Mouse (Mus musculus) limb, embryonic 15.5 days (tissue): Measurements from ENCODE around the gene Erbb4. TPM values are rescaled to one million over a fixed set of nuclear protein-coding genes. Genes with fewer than 3 reads are reported as not detected.

Source experiments
- ATAC-seq: fragments of 200-750 bp; cut with Nextera tagmentation; 2 replicates; pipeline ENCODE4 v1.8.0; 2017; ENCODE audit warnings: low read depth, moderate TSS enrichment; ENCODE audit not compliant: insufficient number of reproducible peaks, low FRiP score, low TSS enrichment
- H3K27ac ChIP-seq: fragments of 300-500 bp; sonication (generic); 2 replicates; pipeline ENCODE4 v1.5.1; 2015; ENCODE audit warnings: moderate library complexity, mild to moderate bottlenecking, inconsistent platforms
- H3K27me3 ChIP-seq: fragments of 300-500 bp; sonication (generic); 2 replicates; pipeline ENCODE4 v1.6.1; 2015; ENCODE audit warnings: inconsistent platforms
- H3K36me3 ChIP-seq: fragments of 300-500 bp; sonication (generic); 2 replicates; pipeline ENCODE4 v1.6.1; 2015; ENCODE audit warnings: inconsistent platforms
- H3K4me1 ChIP-seq: fragments of 300-500 bp; sonication (generic); 2 replicates; pipeline ENCODE4 v1.6.1; 2015; ENCODE audit warnings: inconsistent platforms
- H3K4me2 ChIP-seq: fragments of 300-500 bp; sonication (generic); 2 replicates; pipeline ENCODE4 v1.6.1; 2015; ENCODE audit warnings: mild to moderate bottlenecking, inconsistent platforms
- H3K4me3 ChIP-seq: fragments of 300-500 bp; sonication (generic); 2 replicates; pipeline ENCODE4 v1.5.1; 2015; ENCODE audit warnings: mild to moderate bottlenecking, inconsistent platforms
- H3K9ac ChIP-seq: fragments of 300-500 bp; sonication (generic); 2 replicates; pipeline ENCODE4 v1.6.1; 2015; ENCODE audit warnings: inconsistent platforms
- H3K9me3 ChIP-seq: fragments of 300-500 bp; sonication (generic); 2 replicates; pipeline ENCODE4 v1.6.1; 2016; ENCODE audit warnings: inconsistent platforms
- whole genome bisulfite sequencing: fragments of 180-500 bp; shearing (Covaris S2); methylation state at CpG from one replicate; pipeline ENCODE4 v1.1.7; 2015; 5-methylcytosine and 5-hydroxymethylcytosine counted together
- polyA plus RNA-seq: library from polyadenylated mRNA; unstranded; fragments of >200 nt; fragmentation: Nextera tagmentation; extraction: Ambion mirVana; gene quantifications from 2 replicates; pipeline ENCODE4 v1.2.1, GENCODE M21; 2015

Gene Erbb4
- polyA plus RNA-seq, 1 experiment from 2014 or later: 1.6 TPM

DNA sequence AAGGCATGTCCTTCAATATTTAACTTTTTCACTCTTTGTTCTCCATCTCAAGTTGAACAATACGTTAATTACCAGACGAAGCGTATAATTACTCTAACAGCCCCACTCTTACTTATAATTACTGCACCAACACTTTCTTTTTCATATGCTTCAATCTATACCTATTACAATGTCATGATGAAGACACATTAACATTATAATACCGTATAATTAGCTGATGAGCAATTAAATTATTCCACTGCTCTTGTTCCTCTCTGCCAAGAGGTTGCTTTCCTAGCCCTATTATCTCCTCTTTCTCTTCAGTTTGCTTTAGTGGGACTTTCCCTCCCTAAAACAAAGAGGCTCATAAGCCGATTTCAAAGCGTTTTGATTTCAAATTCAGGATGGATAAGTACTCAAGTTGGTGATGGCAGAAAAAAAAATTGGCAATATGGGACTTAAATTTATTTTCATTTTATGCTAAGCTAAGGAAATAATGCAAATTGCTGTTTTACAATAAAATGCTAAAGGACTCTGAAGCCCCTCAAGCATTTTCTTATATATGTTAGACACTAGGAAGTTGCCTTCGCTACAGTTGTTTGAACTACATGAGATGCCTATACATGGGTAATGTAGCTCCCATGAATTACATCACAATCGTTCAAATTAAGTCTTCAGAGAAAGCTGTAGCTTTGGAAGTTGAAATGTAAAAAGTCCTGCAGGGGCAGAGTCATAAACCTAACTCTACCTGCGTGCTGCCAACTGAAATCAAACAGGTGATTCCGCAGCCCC is 440.8 kb downstream of the Erbb4 start:
- ATAC-seq: no peak
- H3K27ac ChIP-seq: no peak overlapping the region
- no peak overlapping the region for H3K4me2 ChIP-seq
- H3K4me1 ChIP-seq: no peaks in the 10 kb centered on the region
- H3K36me3 ChIP-seq: no peaks in the 10 kb centered on the region
- no peaks in the 10 kb centered on the region for H3K9me3 ChIP-seq
- 79% methylated on average over 10 of the region's 10 CpGs for WGBS
- no peak overlapping the region for H3K9ac ChIP-seq
- H3K4me3 ChIP-seq: no peak overlapping the region
- no peaks in the 10 kb centered on the region for H3K27me3 ChIP-seq

DNA sequence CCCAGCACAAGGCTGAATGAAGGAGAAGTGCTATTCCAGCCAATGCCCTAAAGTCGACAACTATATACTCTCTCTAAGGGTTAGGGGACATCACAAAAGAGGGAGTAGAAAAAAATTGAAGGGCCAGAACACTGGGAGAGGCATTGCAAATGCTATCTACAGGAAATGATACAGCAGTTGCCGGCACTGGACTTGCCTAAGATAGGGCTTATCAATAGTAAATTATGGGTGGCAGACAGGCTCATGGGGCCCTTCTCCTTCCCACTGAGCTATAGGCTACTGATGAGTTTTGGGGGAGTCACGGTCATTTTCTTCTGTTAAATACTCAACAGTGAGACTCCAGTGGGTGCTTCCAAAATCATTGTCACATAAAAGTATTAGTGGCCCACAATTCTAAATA is 517.4 kb downstream of the Erbb4 start:
- Histone ChIP-seq H3K27ac (no peak overlapping the region), H3K4me2 (no peak overlapping the region), H3K9me3 (no peaks in the 10 kb centered on the region), H3K36me3 (no peaks in the 10 kb centered on the region), H3K27me3 (no peaks in the 10 kb centered on the region), H3K9ac (no peak overlapping the region), H3K4me3 (no peak overlapping the region), H3K4me1 (no peaks in the 10 kb centered on the region)
- no peak for ATAC-seq
- WGBS: 93% methylated on average over 3 of the region's 3 CpGs

DNA sequence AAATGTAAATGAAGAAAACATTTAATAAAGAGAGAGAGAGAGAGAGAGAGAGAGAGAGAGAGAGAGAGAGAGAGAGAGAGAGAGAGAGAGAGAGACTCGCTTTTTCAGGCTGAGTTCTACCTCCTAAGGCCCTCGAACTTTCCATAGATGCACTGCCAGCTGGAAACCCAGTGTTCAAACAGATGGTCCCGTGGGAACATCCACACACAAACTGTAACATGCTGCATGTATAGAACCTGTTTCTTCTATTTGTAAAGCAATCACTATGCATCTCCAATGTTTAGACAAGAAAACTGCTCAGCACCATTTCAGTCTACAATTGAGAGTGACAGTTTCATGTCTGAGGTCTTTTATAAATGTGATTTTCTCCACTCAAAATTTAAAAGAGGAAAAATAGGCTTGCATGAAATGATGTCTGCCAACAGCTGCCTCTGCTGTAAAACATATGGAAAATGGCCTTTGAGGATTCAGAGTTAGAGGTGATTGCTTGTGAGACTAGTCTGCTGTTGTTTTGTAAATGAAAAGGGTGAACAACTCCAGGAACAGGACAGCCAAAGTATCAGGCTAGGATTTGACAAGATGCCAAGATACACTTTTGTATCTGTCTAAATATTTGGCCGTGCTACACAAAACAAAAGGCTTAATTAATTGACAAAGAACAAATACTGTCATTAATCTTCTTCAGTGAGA is 533.9 kb downstream of the Erbb4 start:
- no peak overlapping the region for H3K4me2 ChIP-seq
- H3K4me3 ChIP-seq: no peak overlapping the region
- WGBS: 71% methylated on average over 4 of the region's 4 CpGs
- ATAC-seq: no peak
- H3K27me3 ChIP-seq: no peaks in the 10 kb centered on the region
- H3K4me1 ChIP-seq: no peaks in the 10 kb centered on the region
- no peaks in the 10 kb centered on the region for H3K36me3 ChIP-seq
- no peaks in the 10 kb centered on the region for H3K9me3 ChIP-seq
- no peak overlapping the region for H3K9ac ChIP-seq
- no peak overlapping the region for H3K27ac ChIP-seq

DNA sequence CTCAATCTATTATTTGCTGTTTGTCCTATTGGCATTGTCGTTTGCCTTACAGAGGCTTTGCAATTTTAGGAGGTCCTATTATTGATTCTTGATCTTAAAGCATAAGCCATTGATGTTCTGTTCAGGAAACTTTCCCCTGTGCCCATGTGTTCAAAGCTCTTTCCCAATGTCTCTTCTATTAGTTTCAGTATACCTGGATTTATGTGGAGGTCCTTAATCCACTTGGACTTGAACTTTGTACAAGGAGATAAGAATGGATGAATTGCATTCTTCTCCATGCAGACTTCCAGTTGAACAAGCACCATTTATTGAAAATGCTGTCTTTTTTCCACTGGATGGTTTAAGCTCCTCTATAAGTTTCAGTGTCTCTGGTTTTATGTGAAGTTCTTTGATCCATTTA is 536.9 kb downstream of the Erbb4 start:
- Histone ChIP-seq H3K4me1 (no peaks in the 10 kb centered on the region), H3K4me3 (no peak overlapping the region), H3K36me3 (no peaks in the 10 kb centered on the region), H3K27me3 (no peaks in the 10 kb centered on the region), H3K9ac (no peak overlapping the region), H3K4me2 (no peak overlapping the region), H3K9me3 (no peaks in the 10 kb centered on the region), H3K27ac (no peak overlapping the region)
- no peak for ATAC-seq
- 65% methylated on average over 1 of the region's 1 CpGs for WGBS

DNA sequence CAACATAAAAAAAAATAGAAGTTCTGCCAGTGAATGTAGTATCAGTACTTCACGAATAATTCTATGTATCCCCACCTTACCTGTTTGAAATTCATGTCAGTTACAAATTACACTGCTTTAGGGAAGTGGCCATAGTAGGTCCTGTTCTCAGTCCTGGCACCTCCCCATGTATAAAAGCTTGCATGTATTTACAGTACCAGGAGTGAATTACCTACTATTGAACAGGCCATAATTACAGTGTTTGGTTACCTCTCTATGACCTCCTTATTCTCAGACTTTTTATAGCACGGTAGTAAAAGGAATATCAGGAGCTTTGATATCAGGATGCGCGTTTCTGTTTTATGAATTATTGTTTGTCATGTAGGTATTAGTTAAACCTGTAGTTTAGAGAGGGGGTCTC is 564.9 kb downstream of the Erbb4 start:
- Histone ChIP-seq H3K4me2 (no peak overlapping the region), H3K9ac (no peak overlapping the region), H3K36me3 (no peaks in the 10 kb centered on the region), H3K27ac (no peak overlapping the region), H3K4me1 (no peaks in the 10 kb centered on the region), H3K9me3 (no peaks in the 10 kb centered on the region), H3K27me3 (no peaks in the 10 kb centered on the region), H3K4me3 (no peak overlapping the region)
- 86% methylated on average over 4 of the region's 4 CpGs for WGBS
- ATAC-seq: no peak

DNA sequence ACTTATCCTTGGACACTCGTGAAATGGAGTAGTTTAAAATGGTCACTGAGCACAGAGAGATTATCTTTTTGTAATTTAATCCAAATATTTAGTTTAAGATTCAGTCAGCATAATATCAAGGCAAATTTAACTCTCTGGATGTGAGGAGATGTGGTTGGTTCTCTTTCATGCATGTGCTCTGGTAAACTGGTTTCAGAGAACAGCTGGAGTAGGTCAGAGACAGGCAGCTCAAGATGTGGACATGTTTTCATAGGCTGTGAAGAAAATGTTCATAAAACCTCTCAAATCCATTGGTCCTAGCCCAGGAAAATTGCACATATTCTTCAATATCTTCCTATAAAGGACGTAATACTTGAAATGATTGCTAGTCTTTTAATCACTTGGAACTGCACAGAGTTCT is 590.0 kb downstream of the Erbb4 start:
- Histone ChIP-seq H3K9me3 (no peaks in the 10 kb centered on the region), H3K27ac (no peak overlapping the region), H3K27me3 (no peaks in the 10 kb centered on the region), H3K4me2 (no peak overlapping the region), H3K4me3 (no peak overlapping the region), H3K4me1 (no peaks in the 10 kb centered on the region), H3K36me3 (no peaks in the 10 kb centered on the region), H3K9ac (no peak overlapping the region)
- WGBS: 57% methylated on average over 2 of the region's 2 CpGs
- ATAC-seq: no peak

DNA sequence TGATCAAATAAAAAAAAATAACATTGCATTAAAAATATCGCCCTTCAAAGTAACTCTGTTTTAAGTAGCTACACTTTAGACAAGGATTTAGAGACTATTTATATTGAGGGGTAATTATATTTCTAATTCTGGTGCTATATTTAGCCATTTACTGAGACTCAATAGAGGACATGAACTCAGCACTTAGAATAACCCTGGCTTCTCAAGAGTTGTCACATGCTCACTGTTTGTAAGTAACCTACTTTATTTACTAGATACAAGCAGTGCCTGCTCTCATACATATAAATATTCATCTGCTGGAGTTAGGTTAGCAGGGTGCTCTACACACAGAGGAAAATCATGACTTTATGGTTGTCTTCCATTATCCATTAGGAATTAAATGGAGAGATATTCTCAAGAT is 604.0 kb downstream of the Erbb4 start:
- Histone ChIP-seq H3K9me3 (no peaks in the 10 kb centered on the region), H3K4me3 (no peak overlapping the region), H3K4me1 (no peaks in the 10 kb centered on the region), H3K4me2 (no peak overlapping the region), H3K27ac (no peak overlapping the region), H3K27me3 (no peaks in the 10 kb centered on the region), H3K36me3 (no peaks in the 10 kb centered on the region), H3K9ac (no peak overlapping the region)
- no peak for ATAC-seq
- 83% methylated on average over 1 of the region's 1 CpGs for WGBS

DNA sequence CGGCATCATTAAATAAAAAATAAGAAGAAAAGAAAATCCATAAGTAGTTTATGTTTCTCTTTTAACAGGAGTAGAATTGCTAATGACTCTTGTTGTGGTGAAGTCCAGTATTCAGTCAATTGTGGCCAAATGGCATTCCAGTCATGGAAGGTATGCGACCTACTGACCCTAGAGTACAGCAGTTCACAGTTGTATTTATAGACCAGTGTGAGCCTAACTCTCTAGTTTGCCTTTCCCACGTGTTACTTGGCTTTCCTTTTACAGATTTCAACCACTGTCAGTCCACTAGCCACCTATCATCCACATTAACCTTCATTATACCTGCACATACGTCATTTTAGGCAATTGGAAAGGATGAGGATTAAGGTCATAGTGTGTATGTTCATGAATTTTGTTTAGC is 606.3 kb downstream of the Erbb4 start:
- no peak for ATAC-seq
- Histone ChIP-seq H3K9me3 (no peaks in the 10 kb centered on the region), H3K9ac (no peak overlapping the region), H3K4me2 (no peak overlapping the region), H3K4me3 (no peak overlapping the region), H3K27ac (no peak overlapping the region), H3K4me1 (no peaks in the 10 kb centered on the region), H3K27me3 (no peaks in the 10 kb centered on the region), H3K36me3 (no peaks in the 10 kb centered on the region)
- WGBS: 51% methylated on average over 4 of the region's 4 CpGs

DNA sequence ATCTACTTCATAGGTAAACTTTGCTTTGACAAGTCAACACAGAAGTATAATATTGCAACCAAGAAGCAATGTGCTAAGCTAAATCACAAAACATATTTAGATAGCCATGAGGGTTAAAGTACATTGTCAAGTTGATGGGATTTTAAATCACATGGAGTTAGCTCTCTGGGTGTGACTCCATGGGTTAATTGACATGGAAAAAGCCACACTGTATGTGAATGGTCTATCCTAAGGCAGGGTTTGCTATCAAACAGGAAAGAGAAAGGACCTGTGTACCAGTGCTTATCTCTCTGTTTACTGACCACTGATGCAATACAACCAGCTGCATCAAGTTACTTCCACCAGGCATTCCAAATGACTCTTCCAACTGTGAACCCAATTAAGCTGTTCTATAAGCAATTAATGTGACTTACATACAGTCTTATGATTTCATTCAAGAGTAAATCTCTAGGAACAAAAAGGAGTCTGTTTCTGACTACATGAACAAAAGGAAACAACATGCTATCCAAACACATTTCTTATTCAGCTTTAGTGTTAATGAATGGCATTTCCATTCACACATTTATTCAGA is 641.4 kb downstream of the Erbb4 start:
- no peaks in the 10 kb centered on the region for H3K36me3 ChIP-seq
- H3K9ac ChIP-seq: no peak overlapping the region
- no peak for ATAC-seq
- H3K27ac ChIP-seq: no peak overlapping the region
- H3K27me3 ChIP-seq: no peaks in the 10 kb centered on the region
- no peak overlapping the region for H3K4me3 ChIP-seq
- no peaks in the 10 kb centered on the region for H3K4me1 ChIP-seq
- no peaks in the 10 kb centered on the region for H3K9me3 ChIP-seq
- H3K4me2 ChIP-seq: no peak overlapping the region

DNA sequence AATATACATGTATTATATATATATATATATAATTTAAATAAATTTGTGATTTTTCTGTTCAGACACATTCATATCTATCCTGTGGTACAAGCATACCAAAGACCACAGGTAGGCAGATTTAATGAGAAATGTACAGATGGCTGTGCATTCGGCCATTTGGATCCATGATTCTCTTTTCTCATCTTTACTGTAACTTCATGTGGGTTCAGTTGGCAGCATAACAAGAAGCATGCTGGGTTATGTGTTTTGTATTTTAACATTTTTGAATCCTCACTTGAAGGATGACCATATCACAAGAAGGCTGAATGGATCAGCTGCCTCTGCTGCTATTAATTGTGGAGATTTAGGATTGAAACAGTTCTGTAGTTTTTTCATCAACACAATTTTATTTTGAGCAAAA is 656.6 kb downstream of the Erbb4 start:
- 85% methylated on average over 1 of the region's 1 CpGs for WGBS

DNA sequence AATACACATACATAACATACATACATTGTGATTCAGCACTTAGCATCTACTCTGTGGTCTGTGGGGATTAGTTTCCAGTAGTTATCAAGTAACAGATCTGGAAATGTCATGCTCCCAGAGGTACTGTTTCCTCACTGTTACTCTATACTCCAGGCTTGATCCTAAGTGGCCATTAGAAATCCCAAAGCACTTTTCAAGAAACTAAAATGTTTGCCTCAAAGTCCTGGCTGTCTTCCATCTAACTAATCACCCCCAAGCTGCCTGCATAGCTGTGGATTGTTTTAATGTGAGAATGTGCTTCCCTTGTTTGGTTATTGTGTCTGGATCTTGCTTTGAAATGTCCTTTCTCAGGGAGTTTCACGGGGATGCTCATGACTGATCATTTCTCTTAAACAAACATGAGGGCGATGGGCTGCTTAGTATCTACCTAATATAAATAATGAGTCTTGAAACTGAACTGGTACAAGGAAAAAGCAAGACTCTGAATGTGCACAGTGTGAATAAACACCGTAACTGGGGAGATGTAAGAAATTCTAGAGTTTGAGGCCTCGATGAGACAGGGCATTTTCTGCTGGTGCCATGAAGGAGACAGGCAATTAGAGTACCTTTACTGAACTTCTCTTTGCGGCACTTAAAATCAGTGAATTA is 683.4 kb downstream of the Erbb4 start:
- no peaks in the 10 kb centered on the region for H3K36me3 ChIP-seq
- no peaks in the 10 kb centered on the region for H3K4me1 ChIP-seq
- H3K4me2 ChIP-seq: no peak overlapping the region
- no peak for ATAC-seq
- H3K27me3 ChIP-seq: no peaks in the 10 kb centered on the region
- no peak overlapping the region for H3K4me3 ChIP-seq
- no peaks in the 10 kb centered on the region for H3K9me3 ChIP-seq
- no peak overlapping the region for H3K9ac ChIP-seq
- no peak overlapping the region for H3K27ac ChIP-seq
- WGBS: 64% methylated on average over 5 of the region's 5 CpGs

More for the DNA sequence above, 656.6 kb downstream of the Erbb4 start:
- Histone ChIP-seq H3K27me3 (no peaks in the 10 kb centered on the region), H3K27ac (no peak overlapping the region), H3K9me3 (no peaks in the 10 kb centered on the region), H3K9ac (no peak overlapping the region), H3K4me1 (no peaks in the 10 kb centered on the region), H3K36me3 (no peaks in the 10 kb centered on the region), H3K4me3 (no peak overlapping the region), H3K4me2 (no peak overlapping the region)
- no peak for ATAC-seq

DNA sequence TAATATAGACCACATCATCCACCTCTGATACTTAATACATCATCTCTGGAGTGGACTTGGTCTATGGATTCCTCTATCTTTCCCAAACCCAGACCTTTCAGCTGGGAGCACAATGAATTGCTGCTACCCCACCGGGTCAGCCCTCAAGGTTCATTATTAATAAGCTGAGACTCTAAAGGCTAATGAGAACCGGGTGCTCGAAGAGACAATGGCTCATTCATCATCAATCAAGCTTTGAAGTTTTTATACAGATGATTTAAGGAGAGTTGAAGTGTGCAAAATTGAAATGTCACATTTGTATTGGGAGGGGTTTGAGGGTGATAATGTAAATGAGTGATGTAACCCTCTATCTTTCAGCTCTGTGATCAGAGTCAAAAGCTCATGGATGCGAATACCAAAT is 706.7 kb downstream of the Erbb4 start:
- no peaks in the 10 kb centered on the region for H3K27me3 ChIP-seq
- no peaks in the 10 kb centered on the region for H3K9me3 ChIP-seq
- H3K4me2 ChIP-seq: no peak overlapping the region
- no peak overlapping the region for H3K27ac ChIP-seq
- H3K4me1 ChIP-seq: no peaks in the 10 kb centered on the region
- H3K9ac ChIP-seq: no peak overlapping the region
- no peak overlapping the region for H3K4me3 ChIP-seq
- ATAC-seq: no peak
- 50% methylated on average over 4 of the region's 4 CpGs for WGBS
- no peaks in the 10 kb centered on the region for H3K36me3 ChIP-seq
